Mouse (Mus musculus): ENCODE measurements around the gene Rangap1.

- TF ChIP-seq CTCF (IDR thresholded peaks at IDR 0.05) (no peak), EP300 (IDR thresholded peaks at IDR 0.05) (no peak)
These were observed 16.1 kb upstream of the Rangap1 start for GRCm38 (mm10) chr15:81761381-81761780.

Data from lung, postnatal 0 days (tissue).